In the genomic region with DNA sequence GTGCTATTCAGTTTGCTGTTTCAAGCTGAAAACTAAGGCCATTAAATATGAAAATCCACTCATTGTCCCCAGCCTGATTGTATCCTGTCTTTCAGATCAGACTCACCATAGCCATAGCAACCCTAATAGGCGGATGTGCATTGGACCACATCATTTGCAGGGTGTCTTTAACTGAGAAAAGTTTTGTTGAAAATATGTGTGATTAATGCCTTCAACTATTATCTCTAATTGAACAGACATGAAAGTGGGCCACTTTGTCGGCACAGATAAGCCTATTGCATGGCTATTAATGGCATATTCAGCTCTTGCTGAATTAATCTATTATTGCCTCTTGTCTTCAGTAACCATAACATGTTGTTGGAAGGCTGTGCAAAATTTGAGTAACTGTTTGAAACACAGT, we compare ENCODE assay signal across 12 mouse cellular contexts.
A peak's percentile ranks its signal among the peaks of the same experiment; 100 is the strongest.
DNase-seq lines count a peak whose midpoint lies in the region; ATAC-seq and TF ChIP-seq lines count a peak whose summit lies in the region.
"Had no signal": no experiment of that assay in that cellular context is flagged by ENCODE, and none has a peak within 500 bp of the region (broad histone marks: within the 10 kb centered on the region; RNA-seq: fewer than 3 reads in every experiment).

No protein-coding gene starts in this region.

- H3K27ac ChIP-seq in liver, embryonic 14.5 days = no peak overlapping the region
- H3K27ac ChIP-seq in forebrain, embryonic 16.5 days (ENCODE audit: low read length) = no peak overlapping the region
- no peak overlapping the region for H3K27ac ChIP-seq in midbrain, embryonic 11.5 days (ENCODE audit: low read depth, low read length)

- no peaks in the 10 kb centered on the region for H3K9me3 ChIP-seq in liver, embryonic 14.5 days (ENCODE audit: control insufficient read depth, low read length)
- no peaks in the 10 kb centered on the region for H3K9me3 ChIP-seq in forebrain, embryonic 16.5 days (ENCODE audit: control insufficient read depth, low read length)
- no peaks in the 10 kb centered on the region for H3K9me3 ChIP-seq in midbrain, embryonic 11.5 days (ENCODE audit: control insufficient read depth, low read length)

- no peaks in the 10 kb centered on the region for H3K4me1 ChIP-seq in liver, embryonic 14.5 days (replicated peaks; ENCODE audit: control insufficient read depth in 2 of 2, insufficient read depth in 2 of 2, low read length in 1 of 2)
- no peaks in the 10 kb centered on the region for H3K4me1 ChIP-seq in forebrain, embryonic 16.5 days (replicated peaks; ENCODE audit: control insufficient read depth, insufficient read depth, low read length)
- no peaks in the 10 kb centered on the region; the same call in 1 of the 2 replicates for H3K4me1 ChIP-seq in midbrain, embryonic 11.5 days (ENCODE audit: control insufficient read depth, insufficient read depth, low read length)

- no peak for TF ChIP-seq EP300 in liver, embryonic 14.5 days (IDR thresholded peaks at IDR 0.05; ENCODE audit: low read depth)

- no peak overlapping the region for H3K4me3 ChIP-seq in liver, embryonic 14.5 days (ENCODE audit: insufficient read depth in 1 of 2, low read depth in 2 of 2, low read length in 2 of 2)
- no peak overlapping the region for H3K4me3 ChIP-seq in forebrain, embryonic 16.5 days (replicated peaks; ENCODE audit: low read length)
- H3K4me3 ChIP-seq in midbrain, embryonic 11.5 days (ENCODE audit: low read depth, low read length) = no peak overlapping the region

- peak; percentile 28; the same call in 1 of the 2 replicates for ATAC-seq in liver, embryonic 14.5 days (ENCODE audit: insufficient read depth)
- peak; percentile 82 for ATAC-seq in forebrain, embryonic 16.5 days
- peak; percentile 97 for ATAC-seq in midbrain, embryonic 11.5 days (ENCODE audit: low FRiP score)

- no peak overlapping the region for H3K9ac ChIP-seq in liver, embryonic 14.5 days (replicated peaks)
- no peak overlapping the region for H3K9ac ChIP-seq in forebrain, embryonic 16.5 days (replicated peaks; ENCODE audit: low read depth, low read length)
- H3K9ac ChIP-seq in midbrain, embryonic 11.5 days (ENCODE audit: low read length) = no peak overlapping the region

- no peaks in the 10 kb centered on the region for H3K27me3 ChIP-seq in liver, embryonic 14.5 days (ENCODE audit: control insufficient read depth, insufficient read depth, low read length)
- no peaks in the 10 kb centered on the region for H3K27me3 ChIP-seq in forebrain, embryonic 16.5 days (replicated peaks; ENCODE audit: control insufficient read depth, insufficient read depth, low read length)
- H3K27me3 ChIP-seq in midbrain, embryonic 11.5 days (ENCODE audit: control insufficient read depth, insufficient read depth, low read length) = no peaks in the 10 kb centered on the region

- DNase-seq in liver, embryonic 14.5 days (ENCODE audit: low read depth in 3 of 3, low spot score in 3 of 3) = no peak
- DNase-seq in liver (no peak), adipocyte (ENCODE audit: low spot score) (no peak)
- peak; percentile 93 for DNase-seq in midbrain, embryonic 11.5 days (ENCODE audit: low spot score, missing footprints)
- peak; percentile 21 for DNase-seq in retina, postnatal 7 days (ENCODE audit: low read depth, low spot score)
- no peak for DNase-seq in natural killer cell, adult 2 months (ENCODE audit: low spot score in 2 of 2)
- no peak for DNase-seq in urinary bladder, adult 18-20 months (ENCODE audit: low spot score in 2 of 2)
- DNase-seq: cerebellum, adult 18-20 months; lung, adult 18-20 months; right cerebral cortex, postnatal 25 days; thymus, postnatal 14 days had no signal

- TF ChIP-seq CTCF in liver, embryonic 14.5 days (IDR thresholded peaks at IDR 0.05; ENCODE audit: low read depth) = no peak

- WGBS in liver, embryonic 14.5 days (ENCODE audit: insufficient replicate concordance) = 63% methylated on average over 2 of the region's 2 CpGs
- WGBS in forebrain, embryonic 16.5 days = 17% methylated on average over 2 of the region's 2 CpGs
- WGBS in midbrain, embryonic 11.5 days = 16% methylated on average over 2 of the region's 2 CpGs

- no peaks in the 10 kb centered on the region for H3K36me3 ChIP-seq in liver, embryonic 14.5 days (replicated peaks; ENCODE audit: control insufficient read depth, insufficient read depth, low read depth)
- no peaks in the 10 kb centered on the region for H3K36me3 ChIP-seq in forebrain, embryonic 16.5 days (ENCODE audit: control insufficient read depth, insufficient read depth)
- H3K36me3 ChIP-seq in midbrain, embryonic 11.5 days (ENCODE audit: control insufficient read depth, insufficient read depth, low read length) = no peaks in the 10 kb centered on the region

- no peak overlapping the region for H3K4me2 ChIP-seq in liver, embryonic 14.5 days (ENCODE audit: low read depth)
- no peak overlapping the region for H3K4me2 ChIP-seq in forebrain, embryonic 16.5 days (ENCODE audit: low read length)
- no peak overlapping the region for H3K4me2 ChIP-seq in midbrain, embryonic 11.5 days

Comparison
In these comparisons a context has a peak if more than half of its experiments do, and no peak if none do; other contexts are left out.
1. ATAC-seq: peak in every context shown above with its lines; median percentile 97 in midbrain, embryonic 11.5 days; 82 in forebrain, embryonic 16.5 days; 28 in liver, embryonic 14.5 days.
2. DNase-seq: peak in midbrain, embryonic 11.5 days (single experiment) and retina, postnatal 7 days (single experiment); none in liver, embryonic 14.5 days (0 of 3), liver (single experiment), adipocyte (single experiment), natural killer cell, adult 2 months (0 of 2) and urinary bladder, adult 18-20 months (0 of 2).